Comparison of ENCODE assay signal across 16 mouse cellular contexts in genomic region chr5:27286876-27287275, GRCm38 (mm10).
"Had no signal": no experiment of that assay in that cellular context is flagged by ENCODE, and none has a peak within 500 bp of the region (broad histone marks: within the 10 kb centered on the region; RNA-seq: fewer than 3 reads in every experiment).

No protein-coding gene starts in this region.

- H3K4me1 ChIP-seq: liver, embryonic 13.5 days; neural tube, embryonic 12.5 days had no signal

- H3K4me2 ChIP-seq: liver, embryonic 13.5 days; midbrain, embryonic 11.5 days; neural tube, embryonic 12.5 days; neural tube, embryonic 15.5 days had no signal

- H3K36me3 ChIP-seq: liver, embryonic 13.5 days; neural tube, embryonic 12.5 days; neural tube, embryonic 15.5 days had no signal

- DNase-seq: kidney, postnatal 25 days; layer of hippocampus, adult 9-11 months; liver, embryonic 13.5 days; lung, adult 2 months; lung, postnatal 14 days; lung, postnatal 4 days; midbrain, embryonic 14.5 days; retina, postnatal 1 day; thymus, adult 18-20 months; thymus, postnatal 36 days had no signal

- H3K9me3 ChIP-seq: liver, embryonic 13.5 days; neural tube, embryonic 12.5 days; neural tube, embryonic 15.5 days had no signal

- H3K4me3 ChIP-seq: layer of hippocampus, adult 2 months; left cerebral cortex, adult 2 months; liver, embryonic 13.5 days; neural tube, embryonic 12.5 days; neural tube, embryonic 15.5 days had no signal

- H3K9ac ChIP-seq: liver, embryonic 13.5 days; neural tube, embryonic 12.5 days; neural tube, embryonic 15.5 days had no signal

- H3K27me3 ChIP-seq: liver, embryonic 13.5 days; neural tube, embryonic 12.5 days; neural tube, embryonic 15.5 days had no signal

- H3K27ac ChIP-seq: kidney, postnatal 0 days; layer of hippocampus, adult 2 months; left cerebral cortex, adult 2 months; liver, embryonic 13.5 days; neural tube, embryonic 12.5 days; neural tube, embryonic 15.5 days had no signal
